Mouse (Mus musculus) forebrain, embryonic 15.5 days (tissue): ENCODE data around the gene Mapk11. TPM values are rescaled to one million over a fixed set of nuclear protein-coding genes. Genes with fewer than 3 reads are reported as not detected.

Experiments used
- ATAC-seq: fragments of 200-750 bp; cut with Nextera tagmentation; replicated peaks from 2 replicates; pipeline ENCODE4 v1.8.0; 2017; ENCODE audit warnings: mild to moderate bottlenecking, moderate TSS enrichment, moderate library complexity
- H3K27ac ChIP-seq: fragments of 300-500 bp; sonication (generic); replicated peaks from 2 replicates; pipeline ENCODE4 v1.5.1; 2015; ENCODE audit warnings: mild to moderate bottlenecking, inconsistent platforms
- H3K27me3 ChIP-seq: fragments of 300-500 bp; sonication (generic); 2 replicates; pipeline ENCODE4 v1.6.1; 2015; ENCODE audit warnings: inconsistent platforms
- H3K36me3 ChIP-seq: fragments of 300-500 bp; sonication (generic); 2 replicates; pipeline ENCODE4 v1.6.1; 2015; ENCODE audit warnings: mild to moderate bottlenecking, inconsistent platforms
- H3K4me1 ChIP-seq: fragments of 300-500 bp; sonication (generic); 2 replicates; pipeline ENCODE4 v1.6.1; 2015; ENCODE audit warnings: inconsistent platforms
- H3K4me2 ChIP-seq: fragments of 300-500 bp; sonication (generic); replicated peaks from 2 replicates; pipeline ENCODE4 v1.6.1; 2015; ENCODE audit warnings: mild to moderate bottlenecking, inconsistent platforms
- H3K4me3 ChIP-seq: fragments of 300-500 bp; sonication (generic); 2 replicates; pipeline ENCODE4 v1.5.1; 2015; ENCODE audit warnings: mild to moderate bottlenecking, inconsistent platforms
- H3K9ac ChIP-seq: fragments of 300-500 bp; sonication (generic); replicated peaks from 2 replicates; pipeline ENCODE4 v1.6.1; 2015; ENCODE audit warnings: mild to moderate bottlenecking, inconsistent platforms
- H3K9me3 ChIP-seq: fragments of 300-500 bp; sonication (generic); 2 replicates; pipeline ENCODE4 v1.6.1; 2016; ENCODE audit warnings: inconsistent platforms
- WGBS: fragments of 180-500 bp; shearing (Covaris S2); methylation state at CpG from one replicate; pipeline ENCODE4 v1.1.7; 2015; ENCODE audit warnings: mixed read lengths; 5-methylcytosine and 5-hydroxymethylcytosine counted together
- polyA plus RNA-seq: library from polyadenylated mRNA; unstranded; fragments of >200 nt; fragmentation: Nextera tagmentation; extraction: Ambion mirVana; gene quantifications from 2 replicates; pipeline ENCODE4 v1.2.1, GENCODE M21; 2015

The Mapk11 gene
- 42.8 and 42.9 TPM in 2 replicates for polyA plus RNA-seq

- ATAC-seq: peak; percentile 67
- peaks cover 11% of the 10 kb centered on the region for H3K36me3 ChIP-seq
- H3K9me3 ChIP-seq: no peaks in the 10 kb centered on the region
- peak within 1 kb of the TSS; percentile 88 for H3K27ac ChIP-seq
- peaks cover 45% of the 10 kb centered on the region for H3K4me1 ChIP-seq
- under 1% methylated on average over 61 of the region's 61 CpGs for WGBS
- H3K4me3 ChIP-seq: peak within 1 kb of the TSS; percentile 78
- H3K9ac ChIP-seq: peak within 1 kb of the TSS; percentile 80
- no peaks in the 10 kb centered on the region for H3K27me3 ChIP-seq
- H3K4me2 ChIP-seq: peak within 1 kb of the TSS; percentile 84
These were observed at the start of gene Mapk11 for GRCm38 (mm10) chr15:89149271-89150040. TSS of gene Mapk11 (minus strand) at chr15:89149628.

DNA sequence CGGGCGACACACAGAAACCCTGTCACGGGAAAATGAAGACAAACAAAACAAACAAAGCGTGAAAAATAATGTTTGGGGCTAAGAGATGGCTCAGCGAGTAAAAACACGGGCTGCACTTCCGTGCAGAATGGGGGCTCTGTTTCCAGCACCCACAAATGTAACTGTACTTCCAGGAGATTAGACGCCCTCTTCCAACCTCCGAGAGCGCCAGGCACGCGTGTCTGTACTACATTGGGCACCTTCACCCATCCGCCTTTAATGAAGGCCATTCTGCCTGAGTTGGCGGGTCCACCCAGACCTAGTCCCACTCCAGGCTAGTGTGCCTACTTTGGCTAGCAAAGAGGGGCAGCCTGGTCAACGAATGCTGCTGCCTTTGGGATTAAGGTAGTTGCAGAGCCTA is 47.6 kb upstream of the Mapk11 start:
- Histone ChIP-seq H3K27me3 (no peaks in the 10 kb centered on the region), H3K36me3 (no peaks in the 10 kb centered on the region), H3K9ac (peak overlapping the region; percentile 91), H3K4me1 (peaks cover 16% of the 10 kb centered on the region), H3K9me3 (no peaks in the 10 kb centered on the region), H3K4me3 (peak overlapping the region; percentile 77), H3K27ac (peak overlapping the region; percentile 96), H3K4me2 (peak overlapping the region; percentile 59)
- 68% methylated on average over 15 of the region's 15 CpGs for WGBS
- ATAC-seq: no peak

DNA sequence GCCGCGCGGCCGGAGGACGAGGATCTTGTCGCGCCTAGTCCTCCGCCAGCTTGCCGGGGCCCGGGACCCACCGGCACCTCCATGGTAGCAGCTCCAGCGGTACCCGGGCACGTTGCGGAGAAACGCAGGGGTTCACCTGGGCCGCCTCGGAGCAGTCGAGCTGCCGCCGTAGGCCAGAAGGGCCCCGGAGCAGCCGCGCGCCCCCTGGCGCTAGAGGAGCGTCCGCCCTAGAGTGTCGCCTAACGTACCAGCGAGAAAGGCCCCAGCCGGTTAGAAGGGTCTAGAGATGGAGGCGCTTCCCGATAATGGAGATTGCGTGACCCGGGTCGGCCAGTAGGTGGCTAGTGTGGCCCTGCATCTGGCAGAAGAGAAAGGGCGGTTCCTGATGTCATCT is 46.9 kb upstream of the Mapk11 start, which contains the start of gene Dennd6b:
TSS of gene Dennd6b (minus strand) at position 184 of the 394 bp plus-strand sequence.
- peak within 1 kb of the TSS; percentile 96 for H3K27ac ChIP-seq
- peak within 1 kb of the TSS; percentile 91 for H3K9ac ChIP-seq
- H3K4me2 ChIP-seq: peak within 1 kb of the TSS; percentile 59
- 0% methylated on average over 38 of the region's 38 CpGs for WGBS
- H3K27me3 ChIP-seq: no peaks in the 10 kb centered on the region
- peak; percentile 99 for ATAC-seq
- H3K4me1 ChIP-seq: peaks cover 16% of the 10 kb centered on the region
- peak within 1 kb of the TSS; percentile 77 for H3K4me3 ChIP-seq
- no peaks in the 10 kb centered on the region for H3K36me3 ChIP-seq
- no peaks in the 10 kb centered on the region for H3K9me3 ChIP-seq

GRCm38 (mm10) chr15:89195690-89196312 is 46.4 kb upstream of the Mapk11 start:
- WGBS: under 1% methylated on average over 25 of the region's 25 CpGs
- no peaks in the 10 kb centered on the region for H3K9me3 ChIP-seq
- H3K4me3 ChIP-seq: peak overlapping the region; percentile 77
- H3K9ac ChIP-seq: peak overlapping the region; percentile 91
- ATAC-seq: peak; percentile 94
- H3K4me1 ChIP-seq: peaks cover 16% of the 10 kb centered on the region
- no peaks in the 10 kb centered on the region for H3K27me3 ChIP-seq
- H3K27ac ChIP-seq: peak overlapping the region; percentile 96
- H3K36me3 ChIP-seq: no peaks in the 10 kb centered on the region
- peak overlapping the region; percentile 59 for H3K4me2 ChIP-seq

DNA sequence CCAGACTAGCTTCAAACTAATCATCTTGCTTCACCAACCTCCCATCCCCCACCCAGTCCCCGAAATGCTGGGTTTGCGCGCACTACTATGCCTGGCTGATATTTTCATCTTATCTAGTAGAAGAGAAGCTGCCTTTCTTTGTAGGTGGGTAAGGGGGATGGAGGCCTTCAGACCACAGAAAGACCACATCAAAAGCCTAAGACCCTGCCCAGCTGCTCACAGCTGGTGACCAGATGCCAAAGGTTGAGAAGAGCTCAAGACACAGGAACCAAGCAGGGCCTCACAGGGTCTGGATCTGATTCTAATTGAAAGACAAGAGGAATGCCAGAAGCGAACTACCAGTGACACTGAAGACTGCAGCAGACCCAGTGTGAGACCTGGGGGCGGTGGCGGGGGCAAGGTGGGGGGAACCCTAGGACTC is 45.8 kb upstream of the Mapk11 start:
- H3K27me3 ChIP-seq: no peaks in the 10 kb centered on the region
- peak overlapping the region; percentile 91 for H3K9ac ChIP-seq
- 32% methylated on average over 6 of the region's 6 CpGs for WGBS
- H3K27ac ChIP-seq: peak overlapping the region; percentile 96
- 0 out of 2 replicates have a peak, but pooled peaks have one; percentile 1 for ATAC-seq
- peaks cover 16% of the 10 kb centered on the region for H3K4me1 ChIP-seq
- H3K9me3 ChIP-seq: no peaks in the 10 kb centered on the region
- no peaks in the 10 kb centered on the region for H3K36me3 ChIP-seq
- H3K4me3 ChIP-seq: peak overlapping the region; percentile 77
- peak overlapping the region; percentile 59 for H3K4me2 ChIP-seq

- Histone ChIP-seq H3K9me3 (no peaks in the 10 kb centered on the region), H3K4me2 (no peak overlapping the region), H3K27ac (peak overlapping the region; percentile 71), H3K4me3 (no peak overlapping the region), H3K4me1 (peaks cover 46% of the 10 kb centered on the region), H3K9ac (no peak overlapping the region), H3K27me3 (no peaks in the 10 kb centered on the region), H3K36me3 (peaks cover 17% of the 10 kb centered on the region)
- no peak for ATAC-seq
- 56% methylated on average over 5 of the region's 5 CpGs for WGBS
These were observed 35.5 kb upstream of the Mapk11 start for GRCm38 (mm10) chr15:89184937-89185227.

DNA sequence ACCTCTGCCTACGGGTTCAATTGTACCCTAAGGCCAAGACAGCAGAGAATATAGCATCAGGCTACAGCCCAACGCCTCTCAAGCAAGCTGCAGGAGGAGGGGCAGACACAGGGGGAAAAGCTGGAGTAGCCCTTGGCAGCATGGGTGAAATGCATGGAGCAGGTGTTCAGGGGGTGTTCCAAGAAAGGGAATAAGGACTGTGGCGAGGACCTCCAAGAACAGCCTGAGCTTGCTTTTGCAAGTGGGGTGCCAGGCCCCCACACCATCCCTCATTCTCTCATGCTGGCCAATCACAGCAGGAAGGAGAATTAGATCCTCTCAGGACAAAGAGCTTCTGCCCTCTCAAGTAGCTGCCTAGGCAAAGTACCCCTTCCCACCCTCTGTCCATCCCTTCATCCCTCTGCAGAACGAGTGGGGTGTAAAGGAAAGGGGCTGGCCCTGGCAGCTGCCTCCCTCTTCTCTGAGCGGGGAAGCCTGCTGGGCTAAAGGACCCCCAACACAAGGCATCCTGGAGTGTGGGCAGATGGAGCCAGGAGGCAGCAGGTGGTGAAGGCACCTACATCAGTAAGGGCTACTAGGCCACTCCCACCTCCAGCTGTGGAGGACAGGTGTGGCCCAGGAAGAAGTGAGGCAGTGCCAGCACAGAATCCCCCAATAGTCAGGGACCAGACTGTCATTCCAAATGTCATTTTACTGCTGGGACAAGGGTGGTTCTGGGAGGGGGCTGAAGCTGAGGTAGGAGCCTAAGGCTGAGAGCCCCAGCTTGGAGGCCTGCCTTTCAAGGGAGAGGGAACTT is 34.9 kb upstream of the Mapk11 start:
- WGBS: 24% methylated on average over 5 of the region's 5 CpGs
- H3K4me2 ChIP-seq: no peak overlapping the region
- H3K9ac ChIP-seq: no peak overlapping the region
- ATAC-seq: no peak
- H3K36me3 ChIP-seq: peaks cover 17% of the 10 kb centered on the region
- peak overlapping the region; percentile 71 for H3K27ac ChIP-seq
- no peak overlapping the region for H3K4me3 ChIP-seq
- no peaks in the 10 kb centered on the region for H3K27me3 ChIP-seq
- no peaks in the 10 kb centered on the region for H3K9me3 ChIP-seq
- H3K4me1 ChIP-seq: peaks cover 51% of the 10 kb centered on the region

DNA sequence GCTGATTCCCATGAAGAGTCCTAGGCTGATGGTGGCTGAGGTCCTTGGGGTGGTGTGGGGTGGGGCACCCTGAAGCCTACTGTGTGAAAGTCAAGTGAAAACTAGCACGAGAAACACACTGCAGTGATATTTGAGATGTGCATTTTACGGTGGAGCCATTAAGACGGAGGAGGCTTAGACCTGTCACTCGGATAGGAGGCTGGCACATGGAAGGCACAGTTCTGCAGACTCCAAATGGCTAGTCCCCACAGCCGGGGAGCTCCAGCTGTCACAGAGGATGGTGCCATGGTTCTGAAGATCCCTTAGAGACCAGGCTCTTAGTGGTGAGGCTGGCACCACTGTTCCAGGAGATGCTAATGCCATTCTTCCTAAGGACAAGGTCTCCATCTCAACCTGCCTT is 33.4 kb upstream of the Mapk11 start:
- H3K9ac ChIP-seq: no peak overlapping the region
- no peak for ATAC-seq
- H3K4me3 ChIP-seq: no peak overlapping the region
- peaks cover 66% of the 10 kb centered on the region for H3K4me1 ChIP-seq
- H3K36me3 ChIP-seq: peaks cover 11% of the 10 kb centered on the region
- no peaks in the 10 kb centered on the region for H3K9me3 ChIP-seq
- no peaks in the 10 kb centered on the region for H3K27me3 ChIP-seq
- WGBS: 64% methylated on average over 5 of the region's 5 CpGs
- peak overlapping the region; percentile 63 for H3K27ac ChIP-seq
- H3K4me2 ChIP-seq: no peak overlapping the region

- peaks cover 71% of the 10 kb centered on the region for H3K4me1 ChIP-seq
These were observed 32.9 kb upstream of the Mapk11 start for GRCm38 (mm10) chr15:89182328-89182741.

GRCm38 (mm10) chr15:89181561-89182270 is 32.3 kb upstream of the Mapk11 start:
- Histone ChIP-seq H3K4me3 (peak overlapping the region; percentile 93), H3K27me3 (no peaks in the 10 kb centered on the region), H3K9me3 (no peaks in the 10 kb centered on the region), H3K4me2 (peak overlapping the region; percentile 84), H3K36me3 (peaks cover 4% of the 10 kb centered on the region), H3K27ac (peak overlapping the region; percentile 94), H3K9ac (no peak overlapping the region), H3K4me1 (peaks cover 77% of the 10 kb centered on the region)
- 85% methylated on average over 10 of the region's 10 CpGs for WGBS
- no peak for ATAC-seq

More at GRCm38 (mm10) chr15:89182328-89182741, 32.9 kb upstream of the Mapk11 start:
- Histone ChIP-seq H3K9me3 (no peaks in the 10 kb centered on the region), H3K9ac (no peak overlapping the region), H3K4me3 (no peak overlapping the region), H3K27ac (peak overlapping the region; percentile 63), H3K4me2 (no peak overlapping the region), H3K27me3 (no peaks in the 10 kb centered on the region), H3K36me3 (peaks cover 8% of the 10 kb centered on the region)
- 46% methylated on average over 6 of the region's 6 CpGs for WGBS
- ATAC-seq: no peak

GRCm38 (mm10) chr15:89180571-89181229 is 31.3 kb upstream of the Mapk11 start, which contains the start of gene Plxnb2:
TSS of gene Plxnb2 (minus strand) at chr15:89180788.
- under 1% methylated on average over 69 of the region's 72 CpGs for WGBS
- peak within 1 kb of the TSS; percentile 96 for H3K9ac ChIP-seq
- H3K36me3 ChIP-seq: no peaks in the 10 kb centered on the region; the same call in 1 of the 2 replicates
- peak; percentile 87 for ATAC-seq
- peaks cover 87% of the 10 kb centered on the region for H3K4me1 ChIP-seq
- no peaks in the 10 kb centered on the region for H3K27me3 ChIP-seq
- no peaks in the 10 kb centered on the region for H3K9me3 ChIP-seq
- peak within 1 kb of the TSS; percentile 94 for H3K27ac ChIP-seq
- H3K4me2 ChIP-seq: peak within 1 kb of the TSS; percentile 84
- peak within 1 kb of the TSS; percentile 93 for H3K4me3 ChIP-seq
